ENCODE assay signal across 8 mouse cellular contexts in the genomic region with DNA sequence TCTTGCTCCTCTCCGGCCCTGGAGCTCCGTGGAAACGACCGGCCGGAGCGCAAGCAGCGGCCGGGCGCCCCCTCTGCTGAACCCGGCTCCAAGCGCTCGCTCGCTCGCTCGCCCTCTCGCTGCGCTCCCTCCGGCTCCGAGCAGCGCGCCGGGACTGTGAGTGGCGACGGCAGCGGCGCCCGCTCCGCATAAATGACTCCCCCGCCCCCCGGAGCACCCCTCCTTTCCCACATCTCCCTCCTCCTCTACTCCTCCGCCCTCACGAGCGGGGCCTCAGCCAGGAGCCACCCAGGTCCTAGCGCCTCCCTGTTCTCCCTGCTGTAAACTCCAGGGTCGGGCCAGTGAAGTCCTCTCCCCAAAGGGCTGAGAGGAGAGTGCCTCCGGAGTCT. TPM values are rescaled to one million over a fixed set of nuclear protein-coding genes. Genes with fewer than 3 reads are reported as not detected.
DNase-seq lines count a peak whose midpoint lies in the region; ATAC-seq lines count a peak whose summit lies in the region.
"Had no signal": no experiment of that assay in that cellular context is flagged by ENCODE, and none has a peak within 500 bp of the region (broad histone marks: within the 10 kb centered on the region; RNA-seq: fewer than 3 reads in every experiment).

A gene (minus strand): TSS at position 162 of the 389 bp plus-strand sequence.

- H3K9ac ChIP-seq in forebrain, embryonic 11.5 days (ENCODE audit: low read length): peak within 1 kb of the TSS; percentile 75
- H3K9ac ChIP-seq in heart, embryonic 12.5 days: peak within 1 kb of the TSS; percentile 84
- H3K9ac ChIP-seq in kidney, embryonic 15.5 days: peak within 1 kb of the TSS; percentile 79
- H3K9ac ChIP-seq in limb, embryonic 12.5 days (replicated peaks): peak within 1 kb of the TSS; percentile 90
- peak within 1 kb of the TSS; percentile 75 for H3K9ac ChIP-seq in midbrain, embryonic 15.5 days
- H3K9ac ChIP-seq in stomach, embryonic 15.5 days: peak within 1 kb of the TSS; percentile 66

- no peaks in the 10 kb centered on the region for H3K36me3 ChIP-seq in forebrain, embryonic 11.5 days (ENCODE audit: control insufficient read depth, insufficient read depth, low read length)
- no peaks in the 10 kb centered on the region for H3K36me3 ChIP-seq in heart, embryonic 12.5 days
- H3K36me3 ChIP-seq in kidney, embryonic 15.5 days: no peaks in the 10 kb centered on the region
- H3K36me3 ChIP-seq in limb, embryonic 12.5 days: no peaks in the 10 kb centered on the region
- no peaks in the 10 kb centered on the region for H3K36me3 ChIP-seq in midbrain, embryonic 15.5 days (replicated peaks)
- H3K36me3 ChIP-seq in stomach, embryonic 15.5 days: no peaks in the 10 kb centered on the region

- peak; percentile 94 for ATAC-seq in forebrain, embryonic 11.5 days (replicated peaks; ENCODE audit: low FRiP score)
- peak; percentile 90 for ATAC-seq in heart, embryonic 12.5 days (ENCODE audit: insufficient number of reproducible peaks, low FRiP score)
- peak; percentile 94 for ATAC-seq in kidney, embryonic 15.5 days (replicated peaks; ENCODE audit: low FRiP score)
- peak; percentile 94 for ATAC-seq in limb, embryonic 12.5 days (ENCODE audit: insufficient number of reproducible peaks, insufficient read depth, low FRiP score, low TSS enrichment, low read depth)
- ATAC-seq in midbrain, embryonic 15.5 days (replicated peaks): peak; percentile 97
- peak; percentile 94 for ATAC-seq in stomach, embryonic 15.5 days (ENCODE audit: insufficient read depth, low FRiP score, low read depth)

- H3K27ac ChIP-seq in forebrain, embryonic 11.5 days (ENCODE audit: low read depth, low read length): peak within 1 kb of the TSS; percentile 46; the same call in 1 of the 2 replicates
- H3K27ac ChIP-seq in heart, embryonic 12.5 days (ENCODE audit: poor library complexity, severe bottlenecking): peak within 1 kb of the TSS; percentile 87
- peak within 1 kb of the TSS; percentile 92 for H3K27ac ChIP-seq in kidney, embryonic 15.5 days
- H3K27ac ChIP-seq in limb, embryonic 12.5 days: peak within 1 kb of the TSS; percentile 96
- peak within 1 kb of the TSS; percentile 81 for H3K27ac ChIP-seq in midbrain, embryonic 15.5 days
- H3K27ac ChIP-seq in stomach, embryonic 15.5 days: peak within 1 kb of the TSS; percentile 90

- H3K4me1 ChIP-seq in forebrain, embryonic 11.5 days (replicated peaks; ENCODE audit: control insufficient read depth, insufficient read depth, low read length): no peaks in the 10 kb centered on the region
- peaks cover 25% of the 10 kb centered on the region for H3K4me1 ChIP-seq in heart, embryonic 12.5 days (replicated peaks)
- H3K4me1 ChIP-seq in kidney, embryonic 15.5 days: peaks cover 27% of the 10 kb centered on the region
- peaks cover 23% of the 10 kb centered on the region for H3K4me1 ChIP-seq in limb, embryonic 12.5 days (replicated peaks)
- H3K4me1 ChIP-seq in midbrain, embryonic 15.5 days: peaks cover 22% of the 10 kb centered on the region
- H3K4me1 ChIP-seq in stomach, embryonic 15.5 days: peaks cover 19% of the 10 kb centered on the region; the same call in 1 of the 2 replicates

- H3K4me3 ChIP-seq in forebrain, embryonic 11.5 days (ENCODE audit: low read depth, low read length): peak within 1 kb of the TSS; percentile 71
- H3K4me3 ChIP-seq in heart, embryonic 12.5 days: peak within 1 kb of the TSS; percentile 80
- peak within 1 kb of the TSS; percentile 84 for H3K4me3 ChIP-seq in kidney, embryonic 15.5 days (replicated peaks)
- peak within 1 kb of the TSS; percentile 80 for H3K4me3 ChIP-seq in limb, embryonic 12.5 days (replicated peaks)
- H3K4me3 ChIP-seq in midbrain, embryonic 15.5 days: peak within 1 kb of the TSS; percentile 94
- peak within 1 kb of the TSS; percentile 74 for H3K4me3 ChIP-seq in stomach, embryonic 15.5 days (replicated peaks)

- H3K27me3 ChIP-seq in forebrain, embryonic 11.5 days (ENCODE audit: control insufficient read depth, insufficient read depth, low read length): 0 out of 2 replicates have a peak, but pooled peaks cover 2% of the 10 kb centered on the region
- H3K27me3 ChIP-seq in heart, embryonic 12.5 days (replicated peaks): no peaks in the 10 kb centered on the region
- H3K27me3 ChIP-seq in kidney, embryonic 15.5 days: no peaks in the 10 kb centered on the region
- H3K27me3 ChIP-seq in limb, embryonic 12.5 days: no peaks in the 10 kb centered on the region
- H3K27me3 ChIP-seq in midbrain, embryonic 15.5 days (replicated peaks): peaks cover 8% of the 10 kb centered on the region; the same call in 1 of the 2 replicates
- no peaks in the 10 kb centered on the region for H3K27me3 ChIP-seq in stomach, embryonic 15.5 days (replicated peaks)

- peak within 1 kb of the TSS; percentile 78 for H3K4me2 ChIP-seq in forebrain, embryonic 11.5 days (ENCODE audit: low read depth, low read length, severe bottlenecking)
- peak within 1 kb of the TSS; percentile 97 for H3K4me2 ChIP-seq in heart, embryonic 12.5 days
- H3K4me2 ChIP-seq in kidney, embryonic 15.5 days: peak within 1 kb of the TSS; percentile 87
- H3K4me2 ChIP-seq in limb, embryonic 12.5 days: peak within 1 kb of the TSS; percentile 73
- H3K4me2 ChIP-seq in midbrain, embryonic 15.5 days: peak within 1 kb of the TSS; percentile 98
- H3K4me2 ChIP-seq in stomach, embryonic 15.5 days: peak within 1 kb of the TSS; percentile 95

- H3K9me3 ChIP-seq in forebrain, embryonic 11.5 days (ENCODE audit: control insufficient read depth, low read length): no peaks in the 10 kb centered on the region
- no peaks in the 10 kb centered on the region for H3K9me3 ChIP-seq in heart, embryonic 12.5 days (replicated peaks)
- no peaks in the 10 kb centered on the region for H3K9me3 ChIP-seq in kidney, embryonic 15.5 days (replicated peaks)
- no peaks in the 10 kb centered on the region for H3K9me3 ChIP-seq in limb, embryonic 12.5 days
- H3K9me3 ChIP-seq in midbrain, embryonic 15.5 days: no peaks in the 10 kb centered on the region
- no peaks in the 10 kb centered on the region for H3K9me3 ChIP-seq in stomach, embryonic 15.5 days
- H3K9me3 ChIP-seq: megakaryocyte, embryonic 14.5 days had no signal

- under 1% methylated on average over 30 of the region's 36 CpGs for WGBS in forebrain, embryonic 11.5 days
- WGBS in heart, embryonic 12.5 days: 0% methylated on average over 36 of the region's 36 CpGs
- WGBS in kidney, embryonic 15.5 days: under 1% methylated on average over 36 of the region's 36 CpGs
- under 1% methylated on average over 35 of the region's 36 CpGs for whole genome bisulfite sequencing in limb, embryonic 12.5 days
- WGBS in midbrain, embryonic 15.5 days: under 1% methylated on average over 36 of the region's 36 CpGs
- WGBS in stomach, embryonic 15.5 days: 1% methylated on average over 33 of the region's 36 CpGs

- peak; percentile 64 to 69 for DNase-seq in cerebellum, adult 18-20 months
- DNase-seq in forebrain, embryonic 11.5 days (ENCODE audit: low spot score): peak; percentile 92

RNA-seq across cellular contexts. Expression of the gene that starts here (rescaled TPM):
- polyA plus RNA-seq in forebrain, embryonic 11.5 days (2014; fragmentation: Nextera tagmentation; extraction: Ambion mirVana): 13.3 and 13.5 TPM in 2 replicates
- polyA plus RNA-seq in heart, embryonic 12.5 days (2016; fragmentation: Nextera tagmentation; extraction: Ambion mirVana): 24.6 and 25.4 TPM in 2 replicates
- polyA plus RNA-seq in kidney, embryonic 15.5 days (2015; fragmentation: Nextera tagmentation; extraction: Ambion mirVana): 24.0 and 27.8 TPM in 2 replicates
- 20.1 TPM in 2 replicates for polyA plus RNA-seq in limb, embryonic 12.5 days (2016; fragmentation: Nextera tagmentation; extraction: Ambion mirVana)
- polyA plus RNA-seq in midbrain, embryonic 15.5 days (2015; fragmentation: Nextera tagmentation; extraction: Ambion mirVana): 7.6 and 8.3 TPM in 2 replicates
- 18.0 and 19.2 TPM in 2 replicates for polyA plus RNA-seq in stomach, embryonic 15.5 days (2015; fragmentation: Nextera tagmentation; extraction: Ambion mirVana)

Comparison
In these comparisons a context has a peak if more than half of its experiments do, and no peak if none do; other contexts are left out.
1. Peak in every context shown above with its lines: DNase-seq, ATAC-seq, H3K4me3 ChIP-seq and H3K27ac ChIP-seq.
2. H3K27ac ChIP-seq: peak in every context shown above with its lines; median percentile 96 in limb, embryonic 12.5 days; 92 in kidney, embryonic 15.5 days; 90 in stomach, embryonic 15.5 days; 87 in heart, embryonic 12.5 days; 81 in midbrain, embryonic 15.5 days; 46 in forebrain, embryonic 11.5 days.